Mouse (Mus musculus) hindbrain, embryonic 11.5 days (tissue): ENCODE data around the gene Galnt2. TPM values are rescaled to one million over a fixed set of nuclear protein-coding genes. Genes with fewer than 3 reads are reported as not detected.

Experiments used
- ATAC-seq: fragments of 200-750 bp; cut with Nextera tagmentation; 2 replicates; pipeline ENCODE4 v1.8.0; 2017; ENCODE audit warnings: mild to moderate bottlenecking, moderate TSS enrichment, moderate library complexity; ENCODE audit not compliant: low FRiP score
- DNase-seq: peaks from one replicate; pipeline ENCODE4 v3.0.0-alpha.2; 2015; ENCODE audit warnings: low spot score
- H3K27ac ChIP-seq: fragments of 300-500 bp; sonication (generic); 2 replicates; pipeline ENCODE4 v1.5.1; 2014; ENCODE audit warnings: mild to moderate bottlenecking, low read depth, low read length
- H3K27me3 ChIP-seq: fragments of 300-500 bp; sonication (generic); 2 replicates; pipeline ENCODE4 v1.6.1; 2014; ENCODE audit warnings: mild to moderate bottlenecking, low read length, moderate library complexity, mixed read lengths; ENCODE audit not compliant: control insufficient read depth, insufficient read depth
- H3K36me3 ChIP-seq: fragments of 300-500 bp; sonication (generic); 2 replicates; pipeline ENCODE4 v1.6.1; 2014; ENCODE audit warnings: mild to moderate bottlenecking, low read length, moderate library complexity, mixed read lengths; ENCODE audit not compliant: control insufficient read depth, insufficient read depth
- H3K4me1 ChIP-seq: fragments of 300-500 bp; sonication (generic); replicated peaks from 2 replicates; pipeline ENCODE4 v1.6.1; 2014; ENCODE audit warnings: low read length, mixed read lengths; ENCODE audit not compliant: control insufficient read depth, insufficient read depth
- H3K4me2 ChIP-seq: fragments of 300-500 bp; sonication (generic); replicated peaks from 2 replicates; pipeline ENCODE4 v1.6.1; 2014; ENCODE audit warnings: mild to moderate bottlenecking, low read depth, low read length
- H3K4me3 ChIP-seq: fragments of 300-500 bp; sonication (generic); 2 replicates; pipeline ENCODE4 v1.5.1; 2014; ENCODE audit warnings: low read depth, low read length
- H3K9ac ChIP-seq: fragments of 300-500 bp; sonication (generic); 2 replicates; pipeline ENCODE4 v1.6.1; 2014; ENCODE audit warnings: low read depth, low read length
- H3K9me3 ChIP-seq: fragments of 300-500 bp; sonication (generic); 2 replicates; pipeline ENCODE4 v1.6.1; 2016; ENCODE audit warnings: low read length; ENCODE audit not compliant: control insufficient read depth
- whole genome bisulfite sequencing: fragments of 180-500 bp; shearing (Covaris S2); extraction: QIAGEN DNeasy Blood & Tissue Kit; methylation state at CpG from one replicate; pipeline ENCODE4 v1.1.7; 2014; 5-methylcytosine and 5-hydroxymethylcytosine counted together
- polyA plus RNA-seq: library from polyadenylated mRNA; unstranded; fragments of >200 nt; fragmentation: Nextera tagmentation; extraction: Ambion mirVana; gene quantifications from 2 replicates; pipeline ENCODE4 v1.2.1, GENCODE M21; 2014

Gene Galnt2
- polyA plus RNA-seq, 1 experiment from 2014 or later: 47.0 TPM

DNA sequence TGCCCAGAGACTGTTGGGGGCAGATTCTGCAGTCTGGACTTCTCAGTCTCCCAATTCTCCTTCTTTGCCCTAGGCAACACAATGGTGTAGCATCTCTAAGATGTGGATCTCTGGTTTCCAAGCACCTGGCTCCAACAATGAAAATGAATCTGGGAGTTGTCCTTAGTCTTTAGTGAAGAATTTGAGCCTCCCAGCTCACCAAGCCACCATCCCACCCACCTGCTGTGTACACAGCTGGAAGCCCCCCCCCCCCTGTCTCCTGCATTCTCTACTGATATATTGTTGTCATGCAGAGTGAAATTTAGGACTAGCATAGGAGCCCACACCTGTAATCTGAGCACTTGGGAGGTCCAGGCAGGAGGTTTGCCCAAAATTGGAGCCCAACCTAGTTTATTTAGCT is 14.2 kb upstream of the Galnt2 start:
- no peak overlapping the region for H3K4me3 ChIP-seq
- H3K36me3 ChIP-seq: no peaks in the 10 kb centered on the region

GRCm38 (mm10) chr8:124229883-124230282 is 1.3 kb upstream of the Galnt2 start:
- DNase-seq: no peak
- Histone ChIP-seq H3K27ac (no peak overlapping the region), H3K4me1 (0 out of 2 replicates have a peak, but pooled peaks cover 6% of the 10 kb centered on the region), H3K27me3 (no peaks in the 10 kb centered on the region), H3K36me3 (no peaks in the 10 kb centered on the region), H3K4me2 (no peak overlapping the region), H3K9me3 (no peaks in the 10 kb centered on the region), H3K4me3 (no peak overlapping the region), H3K9ac (no peak overlapping the region)
- ATAC-seq: no peak
- WGBS: 78% methylated on average over 2 of the region's 2 CpGs

More for the DNA sequence above, 14.2 kb upstream of the Galnt2 start:
- H3K9me3 ChIP-seq: no peaks in the 10 kb centered on the region
- H3K27ac ChIP-seq: no peak overlapping the region
- ATAC-seq (no peak), DNase-seq (no peak)
- H3K4me2 ChIP-seq: no peak overlapping the region
- no peaks in the 10 kb centered on the region for H3K4me1 ChIP-seq
- no peaks in the 10 kb centered on the region for H3K27me3 ChIP-seq
- no peak overlapping the region for H3K9ac ChIP-seq

DNA sequence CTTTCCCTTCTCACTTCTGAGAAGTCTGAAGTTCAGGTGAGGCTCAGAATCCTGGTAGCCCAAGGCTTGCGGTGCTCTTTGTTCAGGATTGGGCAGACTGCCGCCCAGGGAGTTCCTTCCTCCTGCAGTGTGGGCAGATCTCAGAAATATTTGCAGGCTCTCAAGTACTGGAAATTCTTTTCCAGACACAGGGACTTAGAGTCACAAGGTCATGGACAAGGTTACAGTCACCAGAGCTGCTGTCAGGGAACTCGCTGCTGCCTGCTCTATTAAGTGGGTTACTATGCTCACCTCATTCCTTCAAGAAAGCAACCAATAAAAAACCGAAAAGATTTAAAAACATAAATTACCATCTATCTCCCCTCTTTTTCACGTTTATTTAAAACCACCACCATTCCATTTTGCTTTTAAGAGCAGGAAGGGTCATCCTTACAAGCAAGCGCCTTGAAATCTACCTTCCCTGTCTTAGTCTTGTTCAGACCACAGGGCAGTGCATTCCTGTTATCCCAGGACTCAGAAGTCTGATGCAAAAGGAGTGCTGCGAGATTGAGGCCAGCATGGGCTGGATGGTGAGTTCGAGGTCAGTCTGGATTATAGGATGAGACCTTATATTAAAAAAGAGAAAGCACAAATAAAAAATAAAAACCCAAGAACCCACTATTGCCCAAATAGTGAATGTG is 555 bp upstream of the Galnt2 start:
- H3K36me3 ChIP-seq: no peaks in the 10 kb centered on the region
- peak overlapping the region; percentile 39 for H3K4me2 ChIP-seq
- H3K27me3 ChIP-seq: no peaks in the 10 kb centered on the region
- ATAC-seq (peak; percentile 63; the same call in 1 of the 2 replicates), DNase-seq (no peak)
- 59% methylated on average over 8 of the region's 8 CpGs for WGBS
- no peaks in the 10 kb centered on the region for H3K9me3 ChIP-seq
- no peak overlapping the region for H3K27ac ChIP-seq
- H3K4me1 ChIP-seq: 0 out of 2 replicates have a peak, but pooled peaks cover 6% of the 10 kb centered on the region
- no peak overlapping the region for H3K9ac ChIP-seq
- peak overlapping the region; percentile 97 for H3K4me3 ChIP-seq

GRCm38 (mm10) chr8:124231485-124232279 is 491 bp downstream of the Galnt2 start:
- Histone ChIP-seq H3K9ac (peak overlapping the region; percentile 90), H3K4me3 (peak overlapping the region; percentile 97), H3K9me3 (no peaks in the 10 kb centered on the region), H3K36me3 (no peaks in the 10 kb centered on the region), H3K27me3 (no peaks in the 10 kb centered on the region), H3K27ac (peak overlapping the region; percentile 72), H3K4me1 (0 out of 2 replicates have a peak, but pooled peaks cover 6% of the 10 kb centered on the region), H3K4me2 (peak overlapping the region; percentile 98)
- WGBS: under 1% methylated on average over 73 of the region's 83 CpGs
- ATAC-seq: peak; percentile 71
- DNase-seq: peak; percentile 62

- no peaks in the 10 kb centered on the region for H3K27me3 ChIP-seq
- H3K4me1 ChIP-seq: 0 out of 2 replicates have a peak, but pooled peaks cover 6% of the 10 kb centered on the region
- 4% methylated on average over 18 of the region's 18 CpGs for WGBS
- H3K4me2 ChIP-seq: peak overlapping the region; percentile 98
- peak overlapping the region; percentile 90 for H3K9ac ChIP-seq
- peak overlapping the region; percentile 97 for H3K4me3 ChIP-seq
- no peak overlapping the region for H3K27ac ChIP-seq
- no peaks in the 10 kb centered on the region for H3K9me3 ChIP-seq
- DNase-seq: no peak
- no peak for ATAC-seq
- H3K36me3 ChIP-seq: no peaks in the 10 kb centered on the region
These were observed 1.0 kb downstream of the Galnt2 start for GRCm38 (mm10) chr8:124232280-124232600.

DNA sequence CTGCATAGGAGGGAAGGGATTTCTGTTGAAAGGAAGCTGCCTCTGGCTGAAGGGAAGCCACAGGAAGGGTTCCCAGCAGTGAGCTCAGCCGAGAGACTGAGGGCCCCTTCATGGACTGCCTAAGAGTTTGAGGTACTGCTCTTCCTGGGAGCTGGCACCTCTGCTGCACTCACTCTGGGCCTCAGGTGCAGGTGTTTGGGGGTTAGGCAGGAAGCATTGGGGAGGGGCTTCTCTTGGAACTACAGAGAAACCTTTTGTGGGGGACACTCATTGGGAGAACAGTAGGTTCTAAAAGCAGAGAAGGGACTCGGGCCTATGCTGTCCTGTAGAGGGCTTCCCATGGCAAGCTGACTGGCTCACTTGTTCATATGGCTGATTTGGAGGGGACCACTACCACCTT is 3.3 kb downstream of the Galnt2 start:
- Histone ChIP-seq H3K4me2 (no peak overlapping the region), H3K9ac (no peak overlapping the region), H3K9me3 (no peaks in the 10 kb centered on the region), H3K36me3 (no peaks in the 10 kb centered on the region), H3K4me1 (peaks cover 6% of the 10 kb centered on the region; the same call in 1 of the 2 replicates), H3K27ac (no peak overlapping the region), H3K27me3 (no peaks in the 10 kb centered on the region), H3K4me3 (no peak overlapping the region)
- DNase-seq (no peak), ATAC-seq (no peak)
- WGBS: 52% methylated on average over 2 of the region's 2 CpGs

DNA sequence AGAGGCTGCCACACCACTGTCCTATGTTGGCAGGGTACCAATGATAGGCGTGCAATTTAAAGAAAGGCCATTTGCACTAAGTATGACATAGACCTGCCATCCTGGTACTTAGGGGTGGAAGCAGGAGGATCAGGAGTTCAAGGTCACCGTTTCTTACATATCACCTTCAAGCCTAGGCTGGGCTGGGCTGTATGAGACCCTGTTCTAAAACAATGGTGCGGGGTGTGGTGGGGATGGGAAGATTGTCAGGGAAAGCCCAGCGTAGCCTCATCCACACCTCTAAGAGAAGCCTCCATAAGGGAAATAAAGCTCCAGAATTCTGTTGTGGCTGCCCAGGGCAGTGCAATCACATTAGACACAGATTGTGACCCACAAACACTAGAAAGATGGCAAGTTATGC is 4.3 kb downstream of the Galnt2 start:
- Histone ChIP-seq H3K9me3 (no peaks in the 10 kb centered on the region), H3K4me2 (no peak overlapping the region), H3K27ac (no peak overlapping the region), H3K9ac (no peak overlapping the region), H3K4me3 (no peak overlapping the region), H3K36me3 (no peaks in the 10 kb centered on the region), H3K4me1 (peaks cover 11% of the 10 kb centered on the region; the same call in 1 of the 2 replicates), H3K27me3 (no peaks in the 10 kb centered on the region)
- ATAC-seq (no peak), DNase-seq (no peak)
- 83% methylated on average over 4 of the region's 4 CpGs for WGBS

DNA sequence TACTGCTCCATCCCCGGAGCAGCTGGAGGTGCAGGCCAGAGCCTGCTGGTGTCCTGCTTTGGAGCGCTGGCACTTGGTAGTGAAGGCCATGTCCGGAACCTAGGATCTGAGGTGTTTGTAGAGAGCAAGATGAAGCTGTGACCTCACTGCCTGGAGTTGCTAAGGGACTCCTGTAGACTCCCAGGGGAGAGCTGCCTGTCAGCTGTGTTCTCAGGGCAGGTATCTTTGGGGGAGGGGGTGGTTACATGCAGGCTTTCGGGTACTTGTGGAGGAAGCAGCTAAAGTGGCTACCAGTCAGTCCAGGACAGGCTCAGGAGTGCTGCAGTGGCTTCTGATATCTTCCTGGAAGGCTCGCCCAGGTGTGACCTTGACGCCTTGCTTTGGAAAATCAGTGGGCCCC is 8.2 kb downstream of the Galnt2 start:
- WGBS: 72% methylated on average over 6 of the region's 6 CpGs
- Histone ChIP-seq H3K36me3 (no peaks in the 10 kb centered on the region), H3K9me3 (no peaks in the 10 kb centered on the region), H3K27me3 (no peaks in the 10 kb centered on the region), H3K4me2 (no peak overlapping the region), H3K9ac (no peak overlapping the region), H3K27ac (no peak overlapping the region), H3K4me1 (peaks cover 9% of the 10 kb centered on the region; the same call in 1 of the 2 replicates), H3K4me3 (no peak overlapping the region)
- DNase-seq (no peak), ATAC-seq (no peak)
